Mouse (Mus musculus) v-Abl transformed pro-B cells (cell line): Measurements from ENCODE around the gene Olfr1208.

Source experiments
- in situ Hi-C, 2 experiments: fragments of 400-800 bp; cut with MboI; formaldehyde crosslinking; loops; one replicate each; pipeline ENCODE4 v1.15.1; 2025; ENCODE audit not compliant: unreplicated experiment in 2 of 2

Gene Olfr1208

GRCm38 (mm10) chr2:88902211-88902610 lies at the start of gene Olfr1208:
Olfr1208 (minus strand) TSS chr2:88902311.
- in situ Hi-C loops, result no loop called here

GRCm38 (mm10) chr2:88938011-88938410 lies 35.9 kb upstream of the Olfr1208 start, which contains the start of gene Olfr1211:
Olfr1211 (minus strand) TSS chr2:88938111.
- in situ Hi-C loops, result no loop called here

- in situ Hi-C loops, result no loop called here
Observed at GRCm38 (mm10) chr2:88915057-88915456, 12.9 kb upstream of the Olfr1208 start, which contains the start of gene Olfr1209. Olfr1209 (minus strand) TSS chr2:88915157.

- in situ Hi-C loops, result no loop called here
Observed at GRCm38 (mm10) chr2:88862931-88863330, 39.2 kb downstream of the Olfr1208 start, which contains the start of gene Olfr1206. Olfr1206 (plus strand) TSS chr2:88863231.

- in situ Hi-C loops, result no loop called here
Observed at GRCm38 (mm10) chr2:88848992-88849391, 53.1 kb downstream of the Olfr1208 start, which contains the start of gene Olfr1204. Olfr1204 (plus strand) TSS chr2:88849292.
